Comparison of ENCODE assay signal across 16 mouse cellular contexts in genomic region chr5:143698454-143698853, GRCm38 (mm10).
"Had no signal": no experiment of that assay in that cellular context is flagged by ENCODE, and none has a peak within 500 bp of the region (broad histone marks: within the 10 kb centered on the region; RNA-seq: fewer than 3 reads in every experiment).

No protein-coding gene starts in this region.

- H3K4me3 ChIP-seq: limb, embryonic 13.5 days; midbrain, embryonic 13.5 days had no signal

- DNase-seq: kidney, adult 11 months; kidney, adult 9 months; kidney, postnatal 10 days; kidney, postnatal 4 days; layer of hippocampus, postnatal 36 days; left cerebral cortex, postnatal 4 days; lung, embryonic 14.5 days; lung, postnatal 10 days; lung, postnatal 4 days; right cerebral cortex, adult 18-20 months; right cerebral cortex, postnatal 25 days; thymus, adult 18-20 months; thymus, postnatal 14 days had no signal

- ATAC-seq: midbrain, embryonic 13.5 days had no signal

- H3K27ac ChIP-seq: limb, embryonic 13.5 days; midbrain, embryonic 13.5 days; stomach, postnatal 0 days had no signal

- H3K9me3 ChIP-seq: limb, embryonic 13.5 days; midbrain, embryonic 13.5 days had no signal

- H3K4me1 ChIP-seq: limb, embryonic 13.5 days; midbrain, embryonic 13.5 days had no signal

- H3K27me3 ChIP-seq: limb, embryonic 13.5 days; midbrain, embryonic 13.5 days had no signal

- H3K9ac ChIP-seq: limb, embryonic 13.5 days; lung, embryonic 14.5 days; midbrain, embryonic 13.5 days had no signal
